Mouse (Mus musculus) G1E-ER4 (cell line): ENCODE data around the gene Ppp3cb. TPM values are rescaled to one million over a fixed set of nuclear protein-coding genes. Genes with fewer than 3 reads are reported as not detected.

ENCODE experiments used
- GATA1 ChIP-seq: IDR thresholded peaks from one replicate; pipeline ENCODE4 v1.8.0; 2012; ENCODE audit warnings: low read length, inconsistent platforms
- polyA plus RNA-seq: library from polyadenylated mRNA; stranded (reverse); fragments of >175 nt; gene quantifications from 2 replicates; pipeline ENCODE4 v1.2.3, GENCODE M21; 2012

The Ppp3cb gene
- polyA plus RNA-seq, 1 experiment: 4.0 TPM

GRCm38 (mm10) chr14:20499982-20500381, 46.4 kb downstream of the Ppp3cb start:
- TF ChIP-seq GATA1: no peak

GRCm38 (mm10) chr14:20496603-20497002, 49.8 kb downstream of the Ppp3cb start, which contains the start of gene Mss51:
Mss51 (minus strand) TSS chr14:20496901.
- TF ChIP-seq GATA1: no peak

- no peak for TF ChIP-seq GATA1
These were observed 60.3 kb downstream of the Ppp3cb start for GRCm38 (mm10) chr14:20486031-20486430.

GRCm38 (mm10) chr14:20482051-20482751, 64.2 kb downstream of the Ppp3cb start:
- no peak for TF ChIP-seq GATA1

- TF ChIP-seq GATA1: no peak
These were observed 65.2 kb downstream of the Ppp3cb start for GRCm38 (mm10) chr14:20481211-20481610.

GRCm38 (mm10) chr14:20480195-20480579, 66.2 kb downstream of the Ppp3cb start:
- TF ChIP-seq GATA1: no peak

GRCm38 (mm10) chr14:20479291-20480194, 66.8 kb downstream of the Ppp3cb start, which contains the start of gene Anxa7:
Anxa7 (minus strand) TSS chr14:20480133.
- TF ChIP-seq GATA1: no peak

GRCm38 (mm10) chr14:20478801-20479200, 67.6 kb downstream of the Ppp3cb start:
- TF ChIP-seq GATA1: no peak

GRCm38 (mm10) chr14:20478385-20478784, 68.0 kb downstream of the Ppp3cb start:
- no peak for TF ChIP-seq GATA1

GRCm38 (mm10) chr14:20477261-20478025, 68.9 kb downstream of the Ppp3cb start:
- TF ChIP-seq GATA1: no peak

GRCm38 (mm10) chr14:20460216-20460615, 86.2 kb downstream of the Ppp3cb start:
- TF ChIP-seq GATA1: no peak

- TF ChIP-seq GATA1: no peak
These were observed 88.0 kb downstream of the Ppp3cb start for GRCm38 (mm10) chr14:20458378-20458777.

GRCm38 (mm10) chr14:20452929-20453328, 93.4 kb downstream of the Ppp3cb start:
- TF ChIP-seq GATA1: no peak

- no peak for TF ChIP-seq GATA1
These were observed 94.5 kb downstream of the Ppp3cb start, which contains the start of gene Cfap70 for GRCm38 (mm10) chr14:20451765-20452331. Cfap70 (minus strand) TSS chr14:20452226.

- no peak for TF ChIP-seq GATA1
These were observed 95.1 kb downstream of the Ppp3cb start for GRCm38 (mm10) chr14:20451302-20451701.

Other genes starting within 250 kb of the Ppp3cb start
- gene Ecd, start 198.5 kb downstream of the Ppp3cb start, polyA plus RNA-seq: 46.9 and 95.3 TPM in 2 replicates
- 14.5 and 15.4 TPM in 2 replicates for gene Fam149b, start 198.4 kb downstream of the Ppp3cb start, polyA plus RNA-seq
- 133 and 165 TPM in 2 replicates for gene Dnajc9, start 157.7 kb downstream of the Ppp3cb start, polyA plus RNA-seq
- gene Mrps16, start 152.9 kb downstream of the Ppp3cb start, polyA plus RNA-seq: 30.3 and 33.3 TPM in 2 replicates
- not detected in 2 replicates for gene Cfap70, start 94.3 kb downstream of the Ppp3cb start, polyA plus RNA-seq
- gene Anxa7, start 66.4 kb downstream of the Ppp3cb start, polyA plus RNA-seq: 26.6 and 28.3 TPM in 2 replicates
- gene Mss51, start 49.7 kb downstream of the Ppp3cb start, polyA plus RNA-seq: 0.09 TPM in 1 of 2 replicates, not detected in the other
- gene Usp54, start 94.5 kb upstream of the Ppp3cb start, polyA plus RNA-seq: 0.43 and 0.71 TPM in 2 replicates
- not detected in 2 replicates for gene Myoz1, start 110.0 kb upstream of the Ppp3cb start, polyA plus RNA-seq
- 0.08 TPM in 2 replicates for gene Synpo2l, start 121.8 kb upstream of the Ppp3cb start, polyA plus RNA-seq
- gene Sec24c, start 127.7 kb upstream of the Ppp3cb start, polyA plus RNA-seq: 247 and 266 TPM in 2 replicates
- 5.8 and 7.4 TPM in 2 replicates for gene Fut11, start 148.4 kb upstream of the Ppp3cb start, polyA plus RNA-seq
- 6.5 and 8.0 TPM in 2 replicates for gene Chchd1, start 156.4 kb upstream of the Ppp3cb start, polyA plus RNA-seq
- gene Zswim8, start 161.0 kb upstream of the Ppp3cb start, polyA plus RNA-seq: 35.2 and 38.9 TPM in 2 replicates
- gene Ndst2, start 188.0 kb upstream of the Ppp3cb start, polyA plus RNA-seq: 67.8 and 82.6 TPM in 2 replicates
- 26.8 and 38.6 TPM in 2 replicates for gene Camk2g, start 247.5 kb upstream of the Ppp3cb start, polyA plus RNA-seq